Mouse (Mus musculus) cortical plate, adult 2 months (tissue): ENCODE results near the gene Tnni1.

Experiments
- CTCF ChIP-seq: fragments of 200-500 bp; IDR thresholded peaks from 2 replicates; pipeline ENCODE4 v1.5.1; 2011; ENCODE audit warnings: mild to moderate bottlenecking, control low read depth, low read length; ENCODE audit not compliant: insufficient read depth; ENCODE audit errors: extremely low read depth
- POLR2A ChIP-seq: fragments of 200-500 bp; IDR thresholded peaks from 2 replicates; pipeline ENCODE4 v1.6.1; 2011; ENCODE audit warnings: mild to moderate bottlenecking, low read length, control low read depth; ENCODE audit not compliant: insufficient read depth; ENCODE audit errors: extremely low read depth

- TF ChIP-seq CTCF (no peak), POLR2A (no peak)
Observed at GRCm38 (mm10) chr1:135818481-135819086, 39.4 kb downstream of the Tnni1 start, which contains the start of gene Lad1.
